Mouse (Mus musculus) gastrocnemius, adult 18-20 months (tissue): Measurements from ENCODE around the gene Ftl1. TPM values are rescaled to one million over a fixed set of nuclear protein-coding genes. Genes with fewer than 3 reads are reported as not detected.
"Not testable (repeated sequence)": the region's sequence is repeated elsewhere in the genome, so short reads cannot be mapped to it uniquely, and the experiment has no call there.

ENCODE experiments used
- DNase-seq: peaks from one replicate; pipeline ENCODE4 v3.0.0; 2021; ENCODE audit warnings: low spot score
- total RNA-seq, 2 experiments: library from RNA; stranded (reverse); gene quantifications; 2 replicates each; pipeline ENCODE4 v1.2.3; 2021

Gene Ftl1
- total RNA-seq, 2 experiments from 2014 or later, result 109 to 151 TPM

- DNase-seq, result peak; percentile 78
Observed at GRCm38 (mm10) chr7:45477003-45477402, 17.3 kb upstream of the Ftl1 start.

- no peak for DNase-seq
Observed at GRCm38 (mm10) chr7:45476453-45476852, 16.8 kb upstream of the Ftl1 start.

- peak; percentile 58 for DNase-seq
Observed at GRCm38 (mm10) chr7:45475291-45475969, 15.7 kb upstream of the Ftl1 start.

GRCm38 (mm10) chr7:45470869-45471268 lies 11.2 kb upstream of the Ftl1 start:
- DNase-seq, result peak; percentile 81

GRCm38 (mm10) chr7:45467090-45467670 lies 7.5 kb upstream of the Ftl1 start:
- no peak for DNase-seq

GRCm38 (mm10) chr7:45466283-45467089 lies 6.8 kb upstream of the Ftl1 start, which contains the start of gene Bax:
Gene Bax (minus strand): TSS chr7:45466898.
- DNase-seq, result peak; percentile 96

GRCm38 (mm10) chr7:45465549-45465948 lies 5.9 kb upstream of the Ftl1 start:
- no peak for DNase-seq

GRCm38 (mm10) chr7:45465112-45465511 lies 5.4 kb upstream of the Ftl1 start:
- no peak for DNase-seq

GRCm38 (mm10) chr7:45463987-45464778 lies 4.5 kb upstream of the Ftl1 start:
- DNase-seq, result no peak

GRCm38 (mm10) chr7:45462868-45463267 lies 3.2 kb upstream of the Ftl1 start:
- not testable (repeated sequence) for DNase-seq

- no peak for DNase-seq
Observed at GRCm38 (mm10) chr7:45462325-45462724, 2.6 kb upstream of the Ftl1 start.

- no peak for DNase-seq
Observed at GRCm38 (mm10) chr7:45461781-45462180, 2.1 kb upstream of the Ftl1 start.

GRCm38 (mm10) chr7:45461326-45461725 lies 1.6 kb upstream of the Ftl1 start:
- no peak for DNase-seq

- DNase-seq, result peak; percentile 66
Observed at GRCm38 (mm10) chr7:45460860-45461314, 1.2 kb upstream of the Ftl1 start.

- no peak for DNase-seq
Observed at GRCm38 (mm10) chr7:45460377-45460776, 693 bp upstream of the Ftl1 start.

- peak; percentile 59 for DNase-seq
Observed at GRCm38 (mm10) chr7:45458748-45459563, 728 bp downstream of the Ftl1 start.

- peak; percentile 65 for DNase-seq
Observed at GRCm38 (mm10) chr7:45457204-45458060, 2.3 kb downstream of the Ftl1 start.

GRCm38 (mm10) chr7:45456721-45457203 lies 2.9 kb downstream of the Ftl1 start:
- no peak for DNase-seq

GRCm38 (mm10) chr7:45455932-45456696 lies 3.6 kb downstream of the Ftl1 start:
- DNase-seq, result no peak
